Comparison of ENCODE assay signal across 8 mouse cellular contexts in the genomic region with DNA sequence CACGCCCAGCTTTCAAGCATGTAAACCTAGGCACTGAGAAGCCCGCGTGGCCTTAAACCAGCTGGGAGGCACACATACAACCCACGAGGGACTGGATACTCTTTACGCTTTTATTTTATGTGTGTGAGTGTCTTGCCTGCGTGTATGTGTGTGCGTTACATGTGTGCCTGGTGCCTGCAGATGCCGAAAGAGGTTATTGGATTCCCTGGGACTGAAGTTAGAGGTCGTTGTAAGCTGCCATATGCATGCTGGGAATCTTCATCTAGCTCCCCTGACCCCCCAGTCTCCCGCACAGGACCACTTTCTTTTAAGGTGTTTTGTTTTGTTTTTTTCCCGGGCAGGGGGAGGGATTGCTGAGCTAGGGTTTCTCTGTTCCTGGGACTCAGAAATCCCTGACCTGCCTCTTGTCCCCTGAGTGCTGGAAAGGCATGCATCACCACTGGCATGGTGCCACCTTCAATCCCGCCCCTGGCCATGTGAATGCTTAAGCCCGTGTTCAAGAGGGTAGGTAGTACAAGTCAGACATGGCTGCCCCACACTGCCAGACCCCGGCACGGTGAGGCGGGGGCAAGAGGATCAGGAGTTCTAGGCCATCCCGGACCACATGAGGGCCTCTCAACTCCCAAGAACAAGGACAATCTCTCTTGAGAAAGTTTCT. TPM values are rescaled to one million over a fixed set of nuclear protein-coding genes. Genes with fewer than 3 reads are reported as not detected.
DNase-seq lines count a peak whose midpoint lies in the region; ATAC-seq and TF ChIP-seq lines count a peak whose summit lies in the region.

No protein-coding gene starts in this region.

- H3K9ac ChIP-seq in intestine, embryonic 16.5 days (ENCODE audit: low read depth, low read length), result peak overlapping the region; percentile 2

- H3K9me3 ChIP-seq in intestine, embryonic 16.5 days (ENCODE audit: control insufficient read depth, low read length), result no peaks in the 10 kb centered on the region

- peak; percentile 48 for DNase-seq in A20 (ENCODE audit: low read depth, low spot score)
- peak; percentile 69 for DNase-seq in adrenal gland, adult 8-10 months
- DNase-seq in gastrocnemius, postnatal 10 days, result peak; percentile 51
- DNase-seq in lung, adult 18-20 months, result peak; percentile 92 to 94
- no peak for DNase-seq in spleen, adult 2 months (ENCODE audit: low read depth in 1 of 2, low spot score in 2 of 2)
- DNase-seq in left cerebral cortex, postnatal 36 days (ENCODE audit: low spot score in 2 of 2), result no peak
- DNase-seq in frontal cortex, postnatal 36 days (ENCODE audit: low spot score in 2 of 2), result no peak

- H3K36me3 ChIP-seq in intestine, embryonic 16.5 days (ENCODE audit: control insufficient read depth, insufficient read depth, low read length), result no peaks in the 10 kb centered on the region
- peaks cover 7% of the 10 kb centered on the region for H3K36me3 ChIP-seq in spleen, adult 2 months (ENCODE audit: control insufficient read depth, insufficient read depth, low read length)

- no peak for TF ChIP-seq CTCF in spleen, adult 2 months (IDR thresholded peaks at IDR 0.05; ENCODE audit: extremely low read depth, insufficient read depth, insufficient read length, insufficient replicate concordance)

- peak overlapping the region; percentile 97 for H3K4me2 ChIP-seq in intestine, embryonic 16.5 days (ENCODE audit: low read depth, low read length)

- peak overlapping the region; percentile 78 for H3K4me3 ChIP-seq in intestine, embryonic 16.5 days (ENCODE audit: low read length)
- H3K4me3 ChIP-seq in spleen, adult 2 months (ENCODE audit: extremely low read depth, insufficient read depth, insufficient read length), result peak overlapping the region; percentile 84

- no peak for ATAC-seq in intestine, embryonic 16.5 days

- H3K4me1 ChIP-seq in intestine, embryonic 16.5 days (ENCODE audit: control insufficient read depth, insufficient read depth, low read length), result peaks cover 25% of the 10 kb centered on the region; the same call in 1 of the 2 replicates
- H3K4me1 ChIP-seq in spleen, adult 2 months (ENCODE audit: control insufficient read depth, insufficient read depth, insufficient read length), result peaks cover 10% of the 10 kb centered on the region; the same call in 1 of the 2 replicates

- 46% methylated on average over 17 of the region's 17 CpGs for WGBS in intestine, embryonic 16.5 days
- 36% methylated on average over 17 of the region's 17 CpGs for WGBS in spleen, adult 2 months

- no peak for TF ChIP-seq POLR2A in spleen, adult 2 months (IDR thresholded peaks at IDR 0.05; ENCODE audit: low read depth, low read length)

- intact Hi-C loops in left cerebral cortex, postnatal 36 days (cut with DNase I), result no loop called here

- no peak overlapping the region for H3K27ac ChIP-seq in intestine, embryonic 16.5 days (ENCODE audit: low read length)
- peak overlapping the region; percentile 76 for H3K27ac ChIP-seq in spleen, adult 2 months (ENCODE audit: insufficient read depth, low read length)

- no peaks in the 10 kb centered on the region for H3K27me3 ChIP-seq in intestine, embryonic 16.5 days (replicated peaks; ENCODE audit: control insufficient read depth, insufficient read depth, low read length)
- H3K27me3 ChIP-seq in spleen, adult 2 months (ENCODE audit: control insufficient read depth, insufficient read depth, low read length), result no peaks in the 10 kb centered on the region

RNA-seq across cellular contexts. Expression of gene Slc1a5, which starts 2.7 kb away (rescaled TPM):
- 100 to 1,000 TPM in 1 of 4 experiments, 10 to 100 TPM in 3; 77.8 to 202 (median 91.2) TPM for total RNA-seq in adrenal gland, adult 8-10 months (2022)
- 10 to 100 TPM; 32.5 to 34.9 TPM for total RNA-seq in gastrocnemius, postnatal 10 days (2021)
- 44.5 and 49.0 TPM in 2 replicates for polyA plus RNA-seq in intestine, embryonic 16.5 days (2015; fragmentation: Nextera tagmentation; extraction: Ambion mirVana)
- polyA plus RNA-seq in spleen, adult 2 months (2012; rRNA removed), result 152 and 243 TPM in 2 replicates
- 1 to 10 TPM; 3.7 to 7.6 TPM for total RNA-seq in left cerebral cortex, postnatal 36 days (2021)

RNA-seq across cellular contexts. Expression of gene Strn4, which starts 31.8 kb away (rescaled TPM):
- 100 to 1,000 TPM in 1 of 4 experiments, 10 to 100 TPM in 3; 62.2 to 100 (median 74.6) TPM for total RNA-seq in adrenal gland, adult 8-10 months (2022)
- total RNA-seq in gastrocnemius, postnatal 10 days (2021), result 10 to 100 TPM; 42.3 to 46.1 TPM
- polyA plus RNA-seq in intestine, embryonic 16.5 days (2015; fragmentation: Nextera tagmentation; extraction: Ambion mirVana), result 68.9 and 72.3 TPM in 2 replicates
- 121 and 148 TPM in 2 replicates for polyA plus RNA-seq in spleen, adult 2 months (2012; rRNA removed)
- total RNA-seq in left cerebral cortex, postnatal 36 days (2021), result 100 to 1,000 TPM; 310 to 320 TPM

RNA-seq across cellular contexts. Expression of gene Fkrp, which starts 32.6 kb away (rescaled TPM):
- total RNA-seq in adrenal gland, adult 8-10 months (2022), result 10 to 100 TPM; 22.0 to 26.2 (median 24.9) TPM
- total RNA-seq in gastrocnemius, postnatal 10 days (2021), result 10 to 100 TPM; 23.2 to 23.3 TPM
- polyA plus RNA-seq in intestine, embryonic 16.5 days (2015; fragmentation: Nextera tagmentation; extraction: Ambion mirVana), result 20.3 and 22.3 TPM in 2 replicates
- polyA plus RNA-seq in spleen, adult 2 months (2012; rRNA removed), result 28.6 and 36.1 TPM in 2 replicates
- 10 to 100 TPM; 50.4 to 62.8 TPM for total RNA-seq in left cerebral cortex, postnatal 36 days (2021)

RNA-seq across cellular contexts. Expression of gene Ap2s1, which starts 45.7 kb away (rescaled TPM):
- 100 to 1,000 TPM; 127 to 153 (median 133) TPM for total RNA-seq in adrenal gland, adult 8-10 months (2022)
- 10 to 100 TPM; 65.4 to 71.9 TPM for total RNA-seq in gastrocnemius, postnatal 10 days (2021)
- polyA plus RNA-seq in intestine, embryonic 16.5 days (2015; fragmentation: Nextera tagmentation; extraction: Ambion mirVana), result 266 and 271 TPM in 2 replicates
- polyA plus RNA-seq in spleen, adult 2 months (2012; rRNA removed), result 159 and 271 TPM in 2 replicates
- total RNA-seq in left cerebral cortex, postnatal 36 days (2021), result 100 to 1,000 TPM; 264 to 316 TPM

RNA-seq across cellular contexts. Expression of gene Prkd2, which starts 58.8 kb away (rescaled TPM):
- 10 to 100 TPM; 17.0 to 27.1 (median 20.9) TPM for total RNA-seq in adrenal gland, adult 8-10 months (2022)
- 10 to 100 TPM in 1 of 2 experiments, 1 to 10 TPM in 1; 9.8 to 14.0 TPM for total RNA-seq in gastrocnemius, postnatal 10 days (2021)
- 10.3 and 11.5 TPM in 2 replicates for polyA plus RNA-seq in intestine, embryonic 16.5 days (2015; fragmentation: Nextera tagmentation; extraction: Ambion mirVana)
- 183 and 205 TPM in 2 replicates for polyA plus RNA-seq in spleen, adult 2 months (2012; rRNA removed)
- total RNA-seq in left cerebral cortex, postnatal 36 days (2021), result 1 to 10 TPM; 3.1 to 7.1 TPM

Comparison
In these comparisons a context has a peak if more than half of its experiments do, and no peak if none do; other contexts are left out.
1. DNase-seq: peak in A20 (single experiment), adrenal gland, adult 8-10 months (single experiment), gastrocnemius, postnatal 10 days (single experiment) and lung, adult 18-20 months (2 of 2); none in spleen, adult 2 months (0 of 2), left cerebral cortex, postnatal 36 days (0 of 2) and frontal cortex, postnatal 36 days (0 of 2).